Mouse (Mus musculus) Muller cell, postnatal 12 days (primary cell): ENCODE data around the gene Cnmd.

Source experiments
- DNase-seq: peaks from one replicate; pipeline ENCODE4 v3.0.0-alpha.2; 2015; ENCODE audit errors: inconsistent ontology term

Gene Cnmd

GRCm38 (mm10) chr14:79645378-79645777 is 16.6 kb downstream of the Cnmd start:
- DNase-seq = no peak

DNA sequence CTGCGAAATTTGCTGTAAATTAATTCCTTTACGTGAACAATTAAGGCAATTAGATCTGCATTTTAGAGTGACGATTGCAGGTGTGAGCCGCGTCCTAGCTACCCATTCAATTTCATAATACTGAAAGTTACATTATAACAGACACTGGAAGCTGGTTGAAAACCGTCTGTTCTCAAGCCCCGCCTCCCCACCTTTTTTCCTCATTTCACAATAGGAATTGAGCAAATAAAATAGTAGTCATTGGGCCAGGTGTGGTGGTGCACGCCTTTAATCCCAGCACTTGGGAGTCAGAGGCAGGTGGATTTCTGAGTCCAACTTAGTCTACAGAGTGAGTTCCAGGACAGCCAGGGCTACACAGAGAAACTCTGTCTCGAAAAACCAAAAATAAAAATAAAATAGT is 19.9 kb downstream of the Cnmd start:
- no peak for DNase-seq

- no peak for DNase-seq
Observed at GRCm38 (mm10) chr14:79636814-79637213, 25.2 kb downstream of the Cnmd start.

DNA sequence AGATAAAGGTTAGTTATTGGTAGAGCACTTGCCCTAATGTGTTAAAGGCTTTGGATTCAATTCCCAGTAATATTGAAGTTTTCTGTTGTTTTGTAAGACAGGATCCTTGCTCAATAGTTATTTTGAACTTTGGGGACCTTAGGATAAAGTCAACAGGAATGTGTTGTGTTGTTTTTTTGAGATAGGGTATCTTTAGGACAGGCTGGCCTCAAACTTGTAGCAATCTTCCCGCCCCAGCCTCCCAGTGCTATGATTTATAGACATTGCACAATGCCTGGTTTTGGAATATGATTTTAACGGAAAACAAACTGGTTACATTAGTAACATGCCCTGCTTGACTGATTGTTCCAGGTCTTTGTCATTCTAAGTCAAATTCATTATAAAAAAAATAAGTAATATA is 28.8 kb downstream of the Cnmd start:
- no peak for DNase-seq

GRCm38 (mm10) chr14:79632330-79632729 is 29.6 kb downstream of the Cnmd start:
- no peak for DNase-seq

DNA sequence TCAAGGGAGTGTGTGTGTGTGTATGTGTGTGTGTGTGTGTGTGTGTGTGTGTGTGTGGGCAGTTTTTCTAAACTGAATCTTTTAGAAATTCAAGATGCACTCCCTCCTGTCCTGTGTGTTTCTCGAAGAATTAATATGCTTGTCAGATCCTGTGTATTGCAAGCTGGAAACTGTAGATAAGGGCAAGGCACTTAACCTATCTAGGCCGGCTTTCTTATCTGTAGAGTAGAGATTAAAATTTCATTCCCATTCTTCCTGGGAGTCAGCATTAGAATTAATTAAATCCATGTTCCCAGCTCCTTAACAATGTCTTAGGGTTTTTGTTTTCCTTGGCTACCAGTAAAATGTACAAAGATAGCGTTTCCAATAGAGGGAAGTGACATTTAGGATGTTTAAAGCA is 40.8 kb downstream of the Cnmd start:
- DNase-seq = no peak

- no peak for DNase-seq
Observed at GRCm38 (mm10) chr14:79619802-79620201, 42.2 kb downstream of the Cnmd start.

DNA sequence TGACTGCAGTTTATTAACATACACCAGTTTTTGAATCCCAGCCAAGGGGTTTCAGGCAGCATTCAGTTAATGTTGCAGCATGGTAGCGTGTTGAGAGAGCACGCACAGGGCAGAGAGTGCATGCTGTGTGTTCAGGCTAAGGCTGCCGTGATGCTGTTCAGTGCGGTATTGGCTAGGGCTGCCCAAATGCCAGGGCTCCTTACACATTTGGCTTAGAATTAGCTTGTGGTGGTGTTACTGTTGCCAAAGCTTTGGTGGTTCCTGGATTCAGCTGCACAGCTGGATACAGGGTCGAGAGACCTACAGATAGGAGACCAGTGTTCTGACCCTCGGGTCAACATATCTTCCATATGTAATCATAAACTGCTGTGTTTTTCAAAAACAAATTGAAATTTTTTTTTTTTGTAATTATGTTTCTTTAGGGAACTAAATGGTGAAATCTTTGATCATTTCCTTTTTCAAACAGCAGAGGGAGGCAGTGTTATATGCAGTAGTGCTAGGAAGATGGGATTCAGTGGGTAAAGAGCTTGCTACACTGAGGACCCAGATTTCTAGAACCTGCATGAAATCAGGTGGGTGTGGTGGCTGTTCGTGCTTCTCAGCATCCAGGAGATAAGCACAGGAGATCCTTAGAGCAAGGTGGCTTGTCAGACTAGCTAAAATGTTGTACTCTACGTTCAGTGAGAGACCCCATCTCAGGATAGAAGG is 44.7 kb downstream of the Cnmd start:
- DNase-seq = no peak

DNA sequence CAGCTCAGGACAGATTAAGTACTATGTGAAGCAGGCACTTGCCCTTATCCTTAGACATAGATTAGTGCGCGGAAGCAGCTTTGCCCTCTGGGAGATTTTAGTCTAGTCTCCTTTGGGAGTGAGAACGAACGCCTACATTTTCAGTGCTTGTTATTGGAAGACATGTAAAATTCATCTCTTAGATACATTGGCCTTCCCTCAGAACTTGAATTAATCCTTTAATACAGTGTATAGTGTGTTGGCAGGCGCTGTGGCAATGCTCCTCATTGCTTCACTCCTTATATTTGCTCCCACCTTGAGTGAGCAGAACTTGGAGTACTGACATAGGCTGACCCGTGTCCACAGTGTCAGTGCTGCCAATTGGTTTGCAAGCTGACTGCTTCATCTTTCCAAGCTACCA is 53.7 kb downstream of the Cnmd start:
- no peak for DNase-seq

- DNase-seq = no peak
Observed at GRCm38 (mm10) chr14:79607352-79607751, 54.6 kb downstream of the Cnmd start.

DNA sequence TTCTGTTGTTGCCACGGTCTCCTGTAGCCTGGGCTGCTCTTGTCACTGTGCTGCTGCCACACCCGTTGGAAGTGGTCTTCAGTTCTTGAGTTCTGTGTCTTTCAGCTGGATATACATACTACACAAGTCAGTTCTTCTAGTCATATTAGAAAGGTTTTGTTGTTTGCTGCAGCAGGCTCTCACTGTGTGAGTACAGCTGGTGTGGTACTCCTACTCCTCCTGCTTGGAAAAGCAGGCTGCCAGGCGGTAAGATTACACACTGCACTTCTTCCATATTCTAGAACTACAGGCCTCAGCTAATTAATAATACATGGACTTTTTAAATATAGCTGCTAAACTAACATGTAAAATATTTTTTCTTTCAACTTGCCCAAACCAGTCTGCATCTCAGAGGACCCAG is 55.1 kb downstream of the Cnmd start:
- DNase-seq = no peak

DNA sequence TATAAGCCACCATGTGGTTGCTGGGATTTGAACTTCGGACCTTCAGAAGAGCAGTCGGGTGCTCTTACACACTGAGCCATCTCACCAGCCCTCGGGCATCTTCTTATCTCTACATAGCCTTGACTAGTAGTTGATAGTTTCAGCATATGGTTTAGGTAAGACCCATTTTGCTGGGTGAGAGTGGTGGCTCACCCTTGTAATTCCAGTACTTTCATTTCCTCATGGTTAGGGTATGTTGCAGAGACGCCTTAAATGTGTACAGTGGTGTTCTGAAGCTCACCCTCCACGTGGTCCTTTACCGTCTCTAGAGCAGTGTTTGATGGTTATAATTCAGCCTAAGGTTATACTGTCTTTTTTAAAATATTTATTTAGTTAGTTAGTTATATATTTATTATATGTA is 55.6 kb downstream of the Cnmd start:
- no peak for DNase-seq

DNA sequence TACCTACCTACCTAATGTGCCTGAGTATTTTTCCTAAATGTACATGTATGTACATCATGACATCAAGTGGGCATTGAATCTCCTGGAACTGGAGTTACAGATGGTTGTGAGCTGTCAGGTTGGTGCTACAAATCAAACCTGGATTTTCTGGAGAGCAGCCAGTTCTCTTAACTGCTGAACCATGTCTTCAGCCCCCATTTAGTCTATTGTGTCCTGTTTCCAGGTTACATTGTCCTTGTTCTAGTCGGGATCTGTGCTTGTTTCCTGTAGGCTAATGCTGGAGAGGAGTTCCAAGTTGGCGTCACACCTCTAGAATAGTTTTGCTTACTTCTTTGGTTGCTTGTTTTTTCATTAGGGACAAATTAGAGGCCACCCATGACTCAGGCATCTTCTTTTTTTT is 56.1 kb downstream of the Cnmd start:
- no peak for DNase-seq

GRCm38 (mm10) chr14:79596602-79597001 is 65.4 kb downstream of the Cnmd start:
- no peak for DNase-seq

- no peak for DNase-seq
Observed at GRCm38 (mm10) chr14:79594069-79594468, 67.9 kb downstream of the Cnmd start.

GRCm38 (mm10) chr14:79591611-79592010 is 70.4 kb downstream of the Cnmd start:
- no peak for DNase-seq

- DNase-seq = no peak
Observed at GRCm38 (mm10) chr14:79590916-79591315, 71.1 kb downstream of the Cnmd start.

DNA sequence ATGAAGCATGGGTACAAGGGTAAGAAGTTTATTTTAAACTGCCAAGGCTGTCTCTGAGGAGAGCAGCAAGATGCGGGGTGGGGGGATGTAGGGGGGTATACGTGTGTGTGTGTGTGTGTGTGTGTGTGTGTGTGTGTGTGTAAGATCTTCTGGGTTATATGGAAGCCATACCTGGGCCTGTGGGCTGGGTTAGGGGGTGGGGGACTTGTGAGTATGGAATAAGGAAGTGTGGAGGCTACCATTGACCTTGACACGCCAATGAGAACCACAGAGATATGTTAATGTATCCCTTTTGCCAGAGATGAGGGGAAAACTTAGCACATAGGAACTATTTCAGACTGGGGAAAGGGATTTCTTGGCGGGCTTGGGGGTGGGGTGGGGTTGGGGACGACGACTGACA is 72.6 kb downstream of the Cnmd start:
- no peak for DNase-seq

- no peak for DNase-seq
Observed at GRCm38 (mm10) chr14:79588534-79588951, 73.4 kb downstream of the Cnmd start.

DNA sequence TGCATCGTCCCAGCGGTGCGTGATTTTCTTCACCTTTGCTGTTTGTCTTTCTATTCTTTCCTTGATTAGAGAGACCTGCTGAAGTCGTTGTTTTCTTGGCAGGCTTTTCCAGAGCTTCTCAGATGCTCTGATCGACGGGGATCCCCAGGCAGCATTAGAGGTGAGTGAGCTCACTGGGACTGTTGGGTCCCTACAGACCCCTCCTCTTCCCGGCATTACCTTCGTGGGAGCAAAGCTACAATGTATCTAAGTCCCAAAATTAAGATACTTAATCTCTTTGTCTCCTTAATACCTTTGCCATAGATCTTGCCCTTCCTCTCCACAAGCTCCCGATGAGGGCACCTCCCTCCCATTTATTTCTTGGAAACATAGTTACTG is 74.1 kb downstream of the Cnmd start:
- DNase-seq = no peak
